10 mouse cellular contexts compared by ENCODE assay signal in the genomic region with DNA sequence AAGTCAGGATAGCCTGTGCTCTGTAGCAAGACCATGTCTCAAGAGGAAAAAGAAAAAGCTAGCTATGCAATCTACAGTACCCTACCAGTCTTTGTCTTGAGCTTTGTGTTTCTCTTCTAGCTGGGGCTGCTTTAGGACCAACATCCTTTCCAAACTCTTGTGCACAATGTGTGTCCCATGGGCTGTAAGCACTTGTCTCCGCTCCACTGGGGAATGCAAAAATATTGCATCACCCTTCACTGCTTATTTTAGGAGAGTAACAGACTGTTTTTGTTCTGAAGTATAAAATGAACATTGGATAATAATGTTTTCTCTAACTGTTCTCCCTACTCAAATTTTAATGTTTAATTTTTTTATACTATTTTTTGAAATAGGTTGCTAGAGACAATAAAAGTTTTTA. TPM values are rescaled to one million over a fixed set of nuclear protein-coding genes. Genes with fewer than 3 reads are reported as not detected.
DNase-seq lines count a peak whose midpoint lies in the region; ATAC-seq and TF ChIP-seq lines count a peak whose summit lies in the region.
"Had no signal": no experiment of that assay in that cellular context is flagged by ENCODE, and none has a peak within 500 bp of the region (broad histone marks: within the 10 kb centered on the region; RNA-seq: fewer than 3 reads in every experiment).

No protein-coding gene starts in this region.

- no peak for DNase-seq in kidney, postnatal 10 days
- no peak for DNase-seq in forebrain, postnatal 0 days
- DNase-seq in frontal cortex, postnatal 14 days (ENCODE audit: low spot score in 2 of 2): no peak
- no peak for DNase-seq in cerebellum, postnatal 25 days
- DNase-seq: adrenal gland, postnatal 14 days; cerebellum, postnatal 14 days; thymus, postnatal 4 days had no signal

- TF ChIP-seq CTCF in forebrain, postnatal 0 days (IDR thresholded peaks at IDR 0.05; ENCODE audit: low read depth): no peak

- 83% methylated on average over 1 of the region's 1 CpGs for WGBS in kidney, embryonic 15.5 days
- 92% methylated on average over 1 of the region's 1 CpGs for WGBS in embryonic facial prominence, embryonic 13.5 days
- 59% methylated on average over 1 of the region's 1 CpGs for WGBS in forebrain, postnatal 0 days
- WGBS in midbrain, embryonic 13.5 days: 82% methylated on average over 1 of the region's 1 CpGs

- no peaks in the 10 kb centered on the region for H3K27me3 ChIP-seq in kidney, embryonic 15.5 days
- no peaks in the 10 kb centered on the region for H3K27me3 ChIP-seq in embryonic facial prominence, embryonic 13.5 days
- H3K27me3 ChIP-seq in forebrain, postnatal 0 days (ENCODE audit: insufficient read depth, low read length): no peaks in the 10 kb centered on the region
- no peaks in the 10 kb centered on the region for H3K27me3 ChIP-seq in midbrain, embryonic 13.5 days

- H3K27ac ChIP-seq in kidney, embryonic 15.5 days: no peak overlapping the region
- no peak overlapping the region for H3K27ac ChIP-seq in embryonic facial prominence, embryonic 13.5 days
- no peak overlapping the region for H3K27ac ChIP-seq in forebrain, postnatal 0 days (ENCODE audit: low read depth, low read length)
- H3K27ac ChIP-seq in midbrain, embryonic 13.5 days: no peak overlapping the region

- ATAC-seq in kidney, embryonic 15.5 days (replicated peaks; ENCODE audit: low FRiP score): no peak
- no peak for ATAC-seq in embryonic facial prominence, embryonic 13.5 days (ENCODE audit: insufficient number of reproducible peaks, insufficient read depth, low FRiP score, low TSS enrichment, low read depth)
- no peak for ATAC-seq in forebrain, postnatal 0 days
- no peak for ATAC-seq in midbrain, embryonic 13.5 days

- no peaks in the 10 kb centered on the region for H3K9me3 ChIP-seq in kidney, embryonic 15.5 days (replicated peaks)
- H3K9me3 ChIP-seq in embryonic facial prominence, embryonic 13.5 days: no peaks in the 10 kb centered on the region
- no peaks in the 10 kb centered on the region for H3K9me3 ChIP-seq in forebrain, postnatal 0 days (ENCODE audit: low read length)
- H3K9me3 ChIP-seq in midbrain, embryonic 13.5 days: no peaks in the 10 kb centered on the region

- H3K9ac ChIP-seq in kidney, embryonic 15.5 days: no peak overlapping the region
- no peak overlapping the region for H3K9ac ChIP-seq in embryonic facial prominence, embryonic 13.5 days
- no peak overlapping the region for H3K9ac ChIP-seq in forebrain, postnatal 0 days
- peak overlapping the region; percentile 98 for H3K9ac ChIP-seq in midbrain, embryonic 13.5 days (replicated peaks)

- H3K4me2 ChIP-seq in kidney, embryonic 15.5 days: peak overlapping the region; percentile 65; the same call in 1 of the 2 replicates
- H3K4me2 ChIP-seq in embryonic facial prominence, embryonic 13.5 days: peak overlapping the region; percentile 74
- peak overlapping the region; percentile 58 for H3K4me2 ChIP-seq in forebrain, postnatal 0 days (ENCODE audit: low read depth)
- H3K4me2 ChIP-seq in midbrain, embryonic 13.5 days (replicated peaks): peak overlapping the region; percentile 91

- peaks cover 14% of the 10 kb centered on the region for H3K36me3 ChIP-seq in kidney, embryonic 15.5 days
- H3K36me3 ChIP-seq in embryonic facial prominence, embryonic 13.5 days: peaks cover 3% of the 10 kb centered on the region; the same call in 1 of the 2 replicates
- 0 out of 2 replicates have a peak, but pooled peaks cover 3% of the 10 kb centered on the region for H3K36me3 ChIP-seq in forebrain, postnatal 0 days (ENCODE audit: insufficient read depth)
- no peaks in the 10 kb centered on the region; the same call in 1 of the 2 replicates for H3K36me3 ChIP-seq in midbrain, embryonic 13.5 days

- H3K4me3 ChIP-seq in kidney, embryonic 15.5 days (replicated peaks): no peak overlapping the region
- peak overlapping the region; percentile 14; the same call in 1 of the 2 replicates for H3K4me3 ChIP-seq in embryonic facial prominence, embryonic 13.5 days
- peak overlapping the region; percentile 91; the same call in 1 of the 2 replicates for H3K4me3 ChIP-seq in forebrain, postnatal 0 days (ENCODE audit: low read depth, low read length)
- peak overlapping the region; percentile 90 for H3K4me3 ChIP-seq in midbrain, embryonic 13.5 days (replicated peaks)

- H3K4me1 ChIP-seq in kidney, embryonic 15.5 days: peaks cover 76% of the 10 kb centered on the region
- H3K4me1 ChIP-seq in embryonic facial prominence, embryonic 13.5 days: peaks cover 61% of the 10 kb centered on the region
- H3K4me1 ChIP-seq in forebrain, postnatal 0 days (ENCODE audit: insufficient read depth): peaks cover 53% of the 10 kb centered on the region
- H3K4me1 ChIP-seq in midbrain, embryonic 13.5 days (replicated peaks): peaks cover 80% of the 10 kb centered on the region

RNA-seq across cellular contexts. Expression of a gene that starts 2.9 kb away (rescaled TPM):
- polyA plus RNA-seq in kidney, embryonic 15.5 days (2015; fragmentation: Nextera tagmentation; extraction: Ambion mirVana): 96.4 and 106 TPM in 2 replicates
- polyA plus RNA-seq in embryonic facial prominence, embryonic 13.5 days (2015; fragmentation: Nextera tagmentation; extraction: Ambion mirVana): 127 and 144 TPM in 2 replicates
- total RNA-seq in forebrain, postnatal 0 days (2014; rRNA removed): 136 and 140 TPM in 2 replicates
- 218 and 226 TPM in 2 replicates for polyA plus RNA-seq in forebrain, postnatal 0 days (2015; fragmentation: Nextera tagmentation; extraction: Ambion mirVana)
- polyA plus RNA-seq in midbrain, embryonic 13.5 days (2015; fragmentation: Nextera tagmentation; extraction: Ambion mirVana): 217 and 238 TPM in 2 replicates

RNA-seq across cellular contexts. Expression of a gene that starts 21.7 kb away (rescaled TPM):
- polyA plus RNA-seq in kidney, embryonic 15.5 days (2015; fragmentation: Nextera tagmentation; extraction: Ambion mirVana): 12.0 and 16.3 TPM in 2 replicates
- 19.0 and 21.5 TPM in 2 replicates for polyA plus RNA-seq in embryonic facial prominence, embryonic 13.5 days (2015; fragmentation: Nextera tagmentation; extraction: Ambion mirVana)
- total RNA-seq in forebrain, postnatal 0 days (2014; rRNA removed): 27.4 and 27.6 TPM in 2 replicates
- 18.6 and 24.5 TPM in 2 replicates for polyA plus RNA-seq in forebrain, postnatal 0 days (2015; fragmentation: Nextera tagmentation; extraction: Ambion mirVana)
- polyA plus RNA-seq in midbrain, embryonic 13.5 days (2015; fragmentation: Nextera tagmentation; extraction: Ambion mirVana): 20.9 and 29.5 TPM in 2 replicates

RNA-seq across cellular contexts. Expression of a gene that starts 39.6 kb away (rescaled TPM):
- 0.13 and 0.26 TPM in 2 replicates for polyA plus RNA-seq in kidney, embryonic 15.5 days (2015; fragmentation: Nextera tagmentation; extraction: Ambion mirVana)
- polyA plus RNA-seq in embryonic facial prominence, embryonic 13.5 days (2015; fragmentation: Nextera tagmentation; extraction: Ambion mirVana): 0.51 and 0.56 TPM in 2 replicates
- 43.0 and 52.2 TPM in 2 replicates for total RNA-seq in forebrain, postnatal 0 days (2014; rRNA removed)
- 3.9 and 6.8 TPM in 2 replicates for polyA plus RNA-seq in forebrain, postnatal 0 days (2015; fragmentation: Nextera tagmentation; extraction: Ambion mirVana)
- 17.7 and 18.0 TPM in 2 replicates for polyA plus RNA-seq in midbrain, embryonic 13.5 days (2015; fragmentation: Nextera tagmentation; extraction: Ambion mirVana)
